Mouse (Mus musculus) MEL (cell line): ENCODE data around the gene Wars2.

Experiments used
- CTCF ChIP-seq, 3 experiments: IDR thresholded peaks in 2 of 3; conservative IDR thresholded peaks in 1 of 3; 2 replicates each; pipeline ENCODE4 v1.5.1; 2011 to 2012; ENCODE audit warnings: low read length in 3 of 3, low read depth in 2 of 3, mild to moderate bottlenecking in 2 of 3, improper control_type of control experiment in 1 of 3, inconsistent platforms in 1 of 3, mixed read lengths in 1 of 3, moderate library complexity in 1 of 3; ENCODE audit not compliant: control insufficient read depth in 1 of 3, insufficient read depth in 1 of 3, poor library complexity in 1 of 3, severe bottlenecking in 1 of 3
- E2F4 ChIP-seq: IDR thresholded peaks from 2 replicates; pipeline ENCODE4 v1.6.1; 2011; ENCODE audit warnings: low read depth, low read length, improper control_type of control experiment, borderline replicate concordance
- EP300 ChIP-seq, 2 experiments: IDR thresholded peaks; 2 replicates each; pipeline ENCODE4 v1.6.1; 2011; ENCODE audit warnings: improper control_type of control experiment in 2 of 2, low read length in 2 of 2, low read depth in 1 of 2, mild to moderate bottlenecking in 1 of 2
- GATA1 ChIP-seq: IDR thresholded peaks from 2 replicates; pipeline ENCODE4 v1.6.1; 2011; ENCODE audit warnings: low read depth, low read length, improper control_type of control experiment
- MAX ChIP-seq: IDR thresholded peaks from 2 replicates; pipeline ENCODE4 v1.6.1; 2011; ENCODE audit warnings: low read length, improper control_type of control experiment
- MYC ChIP-seq: IDR thresholded peaks from 2 replicates; pipeline ENCODE4 v1.6.1; 2011; ENCODE audit warnings: low read depth, mild to moderate bottlenecking, low read length, improper control_type of control experiment, moderate library complexity
- POLR2AphosphoS2 ChIP-seq: IDR thresholded peaks from 2 replicates; pipeline ENCODE4 v1.6.1; 2011; ENCODE audit warnings: low read length, improper control_type of control experiment
- SMC3 ChIP-seq: IDR thresholded peaks from 2 replicates; pipeline ENCODE4 v1.6.1; 2011; ENCODE audit warnings: low read depth, low read length, improper control_type of control experiment
- TBP ChIP-seq: IDR thresholded peaks from 2 replicates; pipeline ENCODE4 v1.8.0; 2011; ENCODE audit warnings: low read depth, low read length, improper control_type of control experiment
- TCF12 ChIP-seq: IDR thresholded peaks from 2 replicates; pipeline ENCODE4 v1.6.1; 2014; ENCODE audit warnings: low read depth, mild to moderate bottlenecking, inconsistent platforms, low read length, improper control_type of control experiment, moderate library complexity
- UBTF ChIP-seq: IDR thresholded peaks from 2 replicates; pipeline ENCODE4 v1.6.1; 2012; ENCODE audit warnings: low read depth, mild to moderate bottlenecking, inconsistent platforms, low read length, improper control_type of control experiment, moderate library complexity, borderline replicate concordance; ENCODE audit not compliant: insufficient read depth
- USF1 ChIP-seq: IDR thresholded peaks from 2 replicates; pipeline ENCODE4 v1.6.1; 2014; ENCODE audit warnings: low read depth, mild to moderate bottlenecking, inconsistent platforms, low read length, improper control_type of control experiment, moderate library complexity
- ZMIZ1 ChIP-seq: IDR thresholded peaks from 2 replicates; pipeline ENCODE4 v1.6.1; 2012; ENCODE audit warnings: low read depth, mild to moderate bottlenecking, inconsistent platforms, low read length, improper control_type of control experiment, moderate library complexity

GRCm38 (mm10) chr3:99156987-99157386, 16.1 kb downstream of the Wars2 start:
- no peak for TF ChIP-seq USF1
- no peak for TF ChIP-seq CTCF (IDR thresholded peaks at IDR 0.05 in 2 of 3, conservative IDR thresholded peaks at IDR 0.05 in 1 of 3; ENCODE audit: control insufficient read depth in 1 of 3, insufficient read depth in 1 of 3, low read depth in 2 of 3, low read length in 3 of 3, poor library complexity in 1 of 3, severe bottlenecking in 1 of 3)
- TF ChIP-seq SMC3: no peak
- TF ChIP-seq E2F4: no peak
- TF ChIP-seq MYC: no peak
- no peak for TF ChIP-seq UBTF
- TF ChIP-seq ZMIZ1: no peak
- TF ChIP-seq GATA1: no peak
- TF ChIP-seq MAX: no peak
- no peak for TF ChIP-seq EP300 (IDR thresholded peaks at IDR 0.05; ENCODE audit: low read depth in 1 of 2, low read length in 2 of 2)
- TF ChIP-seq TBP: no peak
- no peak for TF ChIP-seq POLR2AphosphoS2
- no peak for TF ChIP-seq TCF12
